Mouse (Mus musculus) T-cell, adult 66 days (primary cell): ENCODE results near the gene Gm6793. TPM values are rescaled to one million over a fixed set of nuclear protein-coding genes. Genes with fewer than 3 reads are reported as not detected.

Experiments used
- total RNA-seq, 2 experiments: library from RNA; stranded (reverse); gene quantifications; 3 replicates in 1 of 2; 4 replicates in 1 of 2; pipeline ENCODE4 v1.2.4; 2023

The Gm6793 gene
- not detected for total RNA-seq

GRCm38 (mm10) chr8:112014936-112015335 is at the start of gene Gm6793:
Gene Gm6793, minus strand, starts transcription at chr8:112015036.

DNA sequence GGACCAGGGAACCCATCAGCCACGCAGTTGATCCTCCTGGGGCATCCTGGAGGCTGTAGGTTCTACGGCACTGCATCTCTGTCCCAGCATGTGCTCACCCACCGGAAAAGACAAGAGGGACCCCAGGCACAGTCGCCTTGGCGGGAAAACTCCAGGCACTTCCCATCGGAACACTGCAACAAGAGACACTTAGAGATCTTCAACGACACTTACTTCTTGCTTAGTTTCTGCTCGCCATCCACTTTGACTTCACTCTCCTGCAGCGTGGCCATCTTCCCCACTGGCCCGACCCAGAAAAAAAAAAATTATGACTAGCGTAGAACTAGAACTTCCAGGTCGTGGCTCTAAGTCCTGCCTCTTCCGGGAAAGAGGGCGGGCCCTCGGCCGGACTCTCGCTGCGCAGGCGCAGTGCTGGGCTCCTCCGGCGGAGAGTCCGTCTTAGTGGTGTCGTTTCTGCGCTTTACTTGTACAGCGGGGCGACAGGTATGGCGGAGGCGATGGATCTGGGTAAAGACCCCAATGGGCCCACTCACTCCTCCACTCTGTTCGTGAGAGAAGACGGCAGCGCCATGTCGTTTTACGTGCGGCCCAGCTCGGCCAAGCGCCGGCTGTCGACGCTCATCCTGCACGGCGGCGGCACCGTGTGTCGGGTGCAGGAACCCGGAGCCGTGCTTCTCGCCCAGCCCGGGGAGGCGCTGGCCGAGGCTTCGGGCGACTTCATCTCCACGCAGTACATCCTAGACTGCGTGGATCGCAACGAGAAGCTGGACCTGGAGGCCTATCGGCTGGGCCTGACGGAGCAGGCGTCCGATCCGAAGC is 3.6 kb downstream of the Gm6793 start, which contains the start of the genes Kars and Terf2ip:
Gene Kars, minus strand, starts transcription at position 327 of the 819 bp plus-strand sequence.
Gene Terf2ip, plus strand, starts transcription at position 402 of the 819 bp plus-strand sequence.

DNA sequence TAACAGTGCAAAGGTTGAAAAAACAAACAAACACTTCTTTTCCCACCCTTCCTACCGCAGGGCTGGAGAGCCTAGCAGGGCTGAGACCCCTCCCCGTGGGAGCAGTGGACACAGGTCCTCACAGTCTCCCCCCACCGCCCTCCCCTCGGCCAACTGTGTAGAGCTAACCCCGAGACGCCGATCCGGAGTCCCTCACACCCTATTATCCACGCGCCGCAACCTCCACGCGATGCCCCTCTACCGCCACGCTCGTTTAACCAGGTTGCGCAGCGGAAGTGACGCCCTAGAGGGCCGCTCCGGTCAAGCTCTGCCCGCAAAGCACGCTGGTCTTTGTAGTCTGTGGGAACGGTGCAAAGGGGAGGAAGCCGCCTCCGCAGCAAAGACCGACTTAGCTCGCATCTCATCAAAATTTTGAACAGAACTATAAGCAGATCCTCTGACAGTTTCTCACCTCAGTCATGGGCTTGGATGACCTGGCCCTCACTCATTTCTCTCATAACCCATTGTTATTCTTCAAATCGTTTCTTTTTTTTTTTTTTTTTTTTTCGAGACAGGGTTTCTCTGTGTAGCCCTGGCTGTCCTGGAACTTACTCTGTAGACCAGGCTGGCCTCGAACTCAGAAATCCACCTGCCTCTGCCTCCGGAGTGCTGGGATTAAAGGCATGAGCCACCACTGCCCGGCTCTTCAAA is 22.7 kb downstream of the Gm6793 start, which contains the start of gene Adat1:
Gene Adat1, minus strand, starts transcription at position 290 of the 690 bp plus-strand sequence.

Other genes with a start within 250 kb of the Gm6793 start
- gene Cfdp1, start 160.7 kb downstream of the Gm6793 start, total RNA-seq, result 10 to 100 TPM; 35.3 to 45.2 TPM
- 1 to 10 TPM; 3.3 to 3.8 TPM for gene Tmem170, start 138.3 kb downstream of the Gm6793 start, total RNA-seq
- gene Chst5, start 104.6 kb downstream of the Gm6793 start, total RNA-seq, result not detected
- gene Tmem231, start 81.2 kb downstream of the Gm6793 start, total RNA-seq, result under 1 TPM; 0.41 to 0.50 TPM
- 100 to 1,000 TPM; 120 to 127 TPM for gene Gabarapl2, start 74.3 kb downstream of the Gm6793 start, total RNA-seq
- gene Adat1, start 22.7 kb downstream of the Gm6793 start, total RNA-seq, result 1 to 10 TPM; 5.7 TPM
- 10 to 100 TPM; 86.1 to 90.1 TPM for gene Kars, start 3.7 kb downstream of the Gm6793 start, total RNA-seq
- 10 to 100 TPM; 13.8 to 17.4 TPM for gene Terf2ip, start 3.6 kb downstream of the Gm6793 start, total RNA-seq